Mouse (Mus musculus) embryonic facial prominence, embryonic 13.5 days (tissue): ENCODE data around the gene Slc25a13. TPM values are rescaled to one million over a fixed set of nuclear protein-coding genes. Genes with fewer than 3 reads are reported as not detected.

Experiments
- ATAC-seq: fragments of 200-750 bp; cut with Nextera tagmentation; 2 replicates; pipeline ENCODE4 v1.8.0; 2017; ENCODE audit warnings: low read depth; ENCODE audit not compliant: insufficient number of reproducible peaks, insufficient read depth, low FRiP score, low TSS enrichment
- H3K27ac ChIP-seq: fragments of 300-500 bp; sonication (generic); 2 replicates; pipeline ENCODE4 v1.5.1; 2015; ENCODE audit warnings: moderate library complexity, mild to moderate bottlenecking, inconsistent platforms
- H3K27me3 ChIP-seq: fragments of 300-500 bp; sonication (generic); 2 replicates; pipeline ENCODE4 v1.6.1; 2015; ENCODE audit warnings: mild to moderate bottlenecking, inconsistent platforms
- H3K36me3 ChIP-seq: fragments of 300-500 bp; sonication (generic); 2 replicates; pipeline ENCODE4 v1.6.1; 2015; ENCODE audit warnings: mild to moderate bottlenecking, inconsistent platforms
- H3K4me1 ChIP-seq: fragments of 300-500 bp; sonication (generic); 2 replicates; pipeline ENCODE4 v1.6.1; 2015; ENCODE audit warnings: inconsistent platforms
- H3K4me2 ChIP-seq: fragments of 300-500 bp; sonication (generic); 2 replicates; pipeline ENCODE4 v1.6.1; 2015; ENCODE audit warnings: moderate library complexity, mild to moderate bottlenecking, inconsistent platforms
- H3K4me3 ChIP-seq: fragments of 300-500 bp; sonication (generic); 2 replicates; pipeline ENCODE4 v1.5.1; 2015; ENCODE audit warnings: mild to moderate bottlenecking, inconsistent platforms
- H3K9ac ChIP-seq: fragments of 300-500 bp; sonication (generic); 2 replicates; pipeline ENCODE4 v1.6.1; 2015; ENCODE audit warnings: mild to moderate bottlenecking, inconsistent platforms
- H3K9me3 ChIP-seq: fragments of 300-500 bp; sonication (generic); 2 replicates; pipeline ENCODE4 v1.6.1; 2016; ENCODE audit warnings: inconsistent platforms
- WGBS: fragments of 180-500 bp; shearing (Covaris S2); methylation state at CpG from one replicate; pipeline ENCODE4 v1.1.7; 2015; ENCODE audit warnings: mixed read lengths; 5-methylcytosine and 5-hydroxymethylcytosine counted together
- polyA plus RNA-seq: library from polyadenylated mRNA; unstranded; fragments of >200 nt; fragmentation: Nextera tagmentation; extraction: Ambion mirVana; gene quantifications from 2 replicates; pipeline ENCODE4 v1.2.1, GENCODE M21; 2015

Slc25a13 gene
- polyA plus RNA-seq, 1 experiment from 2014 or later: 20.2 TPM

- H3K4me2 ChIP-seq: no peak overlapping the region
- ATAC-seq: no peak
- WGBS: 46% methylated on average over 2 of the region's 2 CpGs
- H3K9ac ChIP-seq: no peak overlapping the region
- no peak overlapping the region for H3K4me3 ChIP-seq
- H3K4me1 ChIP-seq: peaks cover 5% of the 10 kb centered on the region
- no peaks in the 10 kb centered on the region for H3K9me3 ChIP-seq
- peaks cover 2% of the 10 kb centered on the region; the same call in 1 of the 2 replicates for H3K36me3 ChIP-seq
- peaks cover 4% of the 10 kb centered on the region; the same call in 1 of the 2 replicates for H3K27me3 ChIP-seq
- H3K27ac ChIP-seq: no peak overlapping the region
These were observed 113.5 kb downstream of the Slc25a13 start for GRCm38 (mm10) chr6:6103469-6103868.

DNA sequence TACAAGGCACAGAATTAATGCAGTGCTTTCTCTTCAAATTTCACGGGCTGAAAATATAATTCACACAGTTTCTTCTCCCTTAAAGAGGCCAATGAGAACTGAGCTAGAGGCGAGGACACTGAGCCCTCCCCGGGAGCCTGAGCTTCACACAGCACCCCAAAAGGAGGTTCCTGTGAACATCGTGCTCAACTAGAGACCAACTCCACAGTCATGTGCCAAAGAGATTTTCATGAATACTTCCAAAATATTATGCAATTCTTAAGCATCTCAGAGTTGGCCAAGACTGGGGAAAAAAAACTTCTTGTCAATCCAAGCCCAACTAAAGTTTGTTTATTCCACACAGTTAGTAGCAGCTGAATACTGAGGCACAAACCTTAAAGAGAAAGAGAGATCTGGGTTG is 115.4 kb downstream of the Slc25a13 start:
- no peak overlapping the region for H3K4me2 ChIP-seq
- H3K27me3 ChIP-seq: 0 out of 2 replicates have a peak, but pooled peaks cover under 1% of the 10 kb centered on the region
- H3K4me1 ChIP-seq: 0 out of 2 replicates have a peak, but pooled peaks cover 2% of the 10 kb centered on the region
- WGBS: 76% methylated on average over 4 of the region's 4 CpGs
- no peaks in the 10 kb centered on the region for H3K9me3 ChIP-seq
- H3K27ac ChIP-seq: no peak overlapping the region
- H3K36me3 ChIP-seq: peaks cover 3% of the 10 kb centered on the region; the same call in 1 of the 2 replicates
- H3K9ac ChIP-seq: no peak overlapping the region
- no peak for ATAC-seq
- H3K4me3 ChIP-seq: no peak overlapping the region

DNA sequence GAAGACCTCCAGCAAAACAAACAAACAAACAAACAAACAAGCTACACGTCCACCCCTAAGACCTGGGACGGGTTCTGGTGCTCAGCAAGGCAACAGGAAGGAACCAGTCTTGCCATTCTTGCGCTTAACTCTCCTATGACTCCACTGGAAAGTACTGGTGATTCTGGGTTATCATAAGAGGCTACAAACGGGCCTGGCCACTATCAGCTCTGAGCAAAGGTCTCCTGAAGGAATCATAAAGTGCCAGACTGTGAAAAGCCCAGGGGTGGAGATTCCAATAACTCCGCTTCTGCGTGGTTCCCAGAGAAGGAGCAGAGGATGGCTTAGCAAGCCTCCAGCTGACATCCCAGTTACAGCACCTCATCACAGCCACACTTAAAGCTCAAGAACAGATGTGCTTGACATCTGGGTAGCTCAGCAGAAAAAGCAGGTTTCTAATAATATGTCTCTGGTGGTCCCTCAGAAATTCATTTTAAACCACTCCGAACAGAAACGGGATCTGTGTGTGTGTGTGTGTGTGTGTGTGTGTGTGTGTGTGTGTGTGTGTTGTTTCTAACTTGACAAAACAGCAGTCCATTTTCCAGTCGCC is 116.0 kb downstream of the Slc25a13 start:
- H3K4me2 ChIP-seq: no peak overlapping the region
- 71% methylated on average over 9 of the region's 9 CpGs for WGBS
- H3K36me3 ChIP-seq: peaks cover 7% of the 10 kb centered on the region; the same call in 1 of the 2 replicates
- 0 out of 2 replicates have a peak, but pooled peaks cover 2% of the 10 kb centered on the region for H3K4me1 ChIP-seq
- no peak overlapping the region for H3K9ac ChIP-seq
- H3K27ac ChIP-seq: no peak overlapping the region
- no peaks in the 10 kb centered on the region for H3K9me3 ChIP-seq
- no peak overlapping the region for H3K4me3 ChIP-seq
- no peaks in the 10 kb centered on the region for H3K27me3 ChIP-seq
- no peak for ATAC-seq

- 84% methylated on average over 3 of the region's 3 CpGs for WGBS
- 0 out of 2 replicates have a peak, but pooled peaks cover 3% of the 10 kb centered on the region for H3K4me1 ChIP-seq
These were observed 123.0 kb downstream of the Slc25a13 start for GRCm38 (mm10) chr6:6093978-6094377.

GRCm38 (mm10) chr6:6093522-6093921 is 123.5 kb downstream of the Slc25a13 start:
- Histone ChIP-seq H3K27ac (no peak overlapping the region), H3K9me3 (no peaks in the 10 kb centered on the region), H3K27me3 (no peaks in the 10 kb centered on the region), H3K9ac (no peak overlapping the region), H3K4me3 (no peak overlapping the region), H3K36me3 (peaks cover 12% of the 10 kb centered on the region), H3K4me1 (0 out of 2 replicates have a peak, but pooled peaks cover 3% of the 10 kb centered on the region), H3K4me2 (no peak overlapping the region)
- WGBS: 82% methylated on average over 3 of the region's 3 CpGs
- no peak for ATAC-seq

More at GRCm38 (mm10) chr6:6093978-6094377, 123.0 kb downstream of the Slc25a13 start:
- no peak overlapping the region for H3K4me2 ChIP-seq
- no peak overlapping the region for H3K9ac ChIP-seq
- H3K4me3 ChIP-seq: no peak overlapping the region
- no peaks in the 10 kb centered on the region for H3K27me3 ChIP-seq
- no peak overlapping the region for H3K27ac ChIP-seq
- ATAC-seq: no peak
- H3K36me3 ChIP-seq: peaks cover 13% of the 10 kb centered on the region
- H3K9me3 ChIP-seq: no peaks in the 10 kb centered on the region

GRCm38 (mm10) chr6:6092497-6092896 is 124.5 kb downstream of the Slc25a13 start:
- whole genome bisulfite sequencing: 79% methylated on average over 10 of the region's 10 CpGs
- no peak overlapping the region for H3K27ac ChIP-seq

DNA sequence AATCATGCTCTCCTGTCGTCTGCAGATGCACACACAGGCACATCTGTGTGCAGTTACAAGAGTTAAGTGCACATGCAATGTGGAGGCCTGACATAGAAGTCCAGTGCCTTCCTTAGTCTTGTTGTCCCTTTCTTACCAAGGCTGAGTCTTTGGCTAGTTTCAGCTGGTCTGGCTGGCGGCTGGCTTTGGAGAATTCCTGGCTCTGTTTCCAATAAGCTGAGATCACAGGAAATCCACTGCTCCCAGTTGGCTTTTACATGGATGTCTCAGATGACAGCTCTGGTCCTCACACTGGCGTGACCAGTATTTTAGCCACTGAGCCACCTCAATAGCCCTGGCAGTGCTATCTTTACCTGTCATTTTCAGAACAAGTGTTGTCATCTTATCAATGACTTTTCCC is 126.0 kb downstream of the Slc25a13 start:
- Histone ChIP-seq H3K9ac (no peak overlapping the region), H3K9me3 (no peaks in the 10 kb centered on the region), H3K4me3 (no peak overlapping the region), H3K4me2 (no peak overlapping the region), H3K4me1 (0 out of 2 replicates have a peak, but pooled peaks cover 3% of the 10 kb centered on the region), H3K27ac (no peak overlapping the region), H3K36me3 (peaks cover 7% of the 10 kb centered on the region), H3K27me3 (no peaks in the 10 kb centered on the region)
- WGBS: 37% methylated on average over 3 of the region's 3 CpGs
- ATAC-seq: no peak

More at GRCm38 (mm10) chr6:6092497-6092896, 124.5 kb downstream of the Slc25a13 start:
- H3K27me3 ChIP-seq: no peaks in the 10 kb centered on the region
- no peak overlapping the region for H3K9ac ChIP-seq
- H3K4me2 ChIP-seq: no peak overlapping the region
- H3K36me3 ChIP-seq: peaks cover 10% of the 10 kb centered on the region
- no peaks in the 10 kb centered on the region for H3K9me3 ChIP-seq
- 0 out of 2 replicates have a peak, but pooled peaks cover 3% of the 10 kb centered on the region for H3K4me1 ChIP-seq
- no peak overlapping the region for H3K4me3 ChIP-seq
- ATAC-seq: no peak

GRCm38 (mm10) chr6:6088151-6088550 is 128.8 kb downstream of the Slc25a13 start:
- Histone ChIP-seq H3K4me1 (0 out of 2 replicates have a peak, but pooled peaks cover 3% of the 10 kb centered on the region), H3K36me3 (peaks cover 9% of the 10 kb centered on the region), H3K4me2 (no peak overlapping the region), H3K27me3 (no peaks in the 10 kb centered on the region), H3K4me3 (no peak overlapping the region), H3K9me3 (no peaks in the 10 kb centered on the region), H3K9ac (no peak overlapping the region), H3K27ac (no peak overlapping the region)
- 91% methylated on average over 4 of the region's 4 CpGs for WGBS
- no peak for ATAC-seq

DNA sequence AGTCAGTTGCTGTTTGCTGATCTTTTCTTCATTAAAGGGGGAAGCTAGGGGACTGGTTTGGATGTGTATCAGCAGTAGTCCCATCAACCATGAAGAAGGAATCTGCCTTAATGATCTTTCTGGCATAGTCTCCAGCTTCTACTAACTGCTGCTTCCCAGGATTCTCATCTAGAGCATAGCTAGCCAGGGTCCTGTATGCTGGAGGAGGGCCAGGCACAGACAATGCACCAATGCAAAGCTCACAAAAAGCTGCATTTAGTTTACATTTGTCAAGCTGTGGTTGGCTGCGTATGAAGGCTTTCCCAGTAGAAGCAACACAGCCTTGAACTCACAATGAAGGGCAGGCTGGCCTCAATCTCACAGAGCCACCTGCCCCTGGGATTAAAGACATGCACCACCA is 136.5 kb downstream of the Slc25a13 start:
- ATAC-seq: no peak
- H3K9me3 ChIP-seq: no peaks in the 10 kb centered on the region
- no peak overlapping the region for H3K4me2 ChIP-seq
- H3K27me3 ChIP-seq: no peaks in the 10 kb centered on the region
- 89% methylated on average over 1 of the region's 1 CpGs for WGBS
- no peak overlapping the region for H3K27ac ChIP-seq
- H3K4me1 ChIP-seq: no peaks in the 10 kb centered on the region; the same call in 1 of the 2 replicates
- no peak overlapping the region for H3K4me3 ChIP-seq
- peaks cover 8% of the 10 kb centered on the region for H3K36me3 ChIP-seq
- no peak overlapping the region for H3K9ac ChIP-seq

DNA sequence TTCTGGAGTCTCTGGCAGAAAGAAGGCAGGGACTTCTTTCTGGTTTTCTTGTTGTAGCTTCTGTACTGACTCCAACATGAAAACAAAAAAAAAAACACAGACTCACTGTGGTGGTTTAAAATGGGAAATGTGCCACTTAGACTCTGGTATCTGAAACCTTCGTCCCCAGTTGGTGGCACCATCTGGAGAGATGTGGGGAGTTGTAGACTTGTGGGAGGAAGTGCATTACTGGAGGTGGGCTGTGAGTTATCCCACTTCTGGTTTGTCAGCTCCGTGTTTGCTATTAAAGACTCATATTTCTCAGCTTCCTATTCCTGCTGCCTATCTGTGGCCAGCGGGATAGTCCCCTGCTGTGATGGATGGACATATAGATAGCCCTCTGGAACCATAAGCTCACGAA is 139.7 kb downstream of the Slc25a13 start:
- Histone ChIP-seq H3K36me3 (no peaks in the 10 kb centered on the region), H3K4me2 (no peak overlapping the region), H3K9me3 (no peaks in the 10 kb centered on the region), H3K27ac (no peak overlapping the region), H3K4me1 (no peaks in the 10 kb centered on the region; the same call in 1 of the 2 replicates), H3K4me3 (no peak overlapping the region), H3K27me3 (no peaks in the 10 kb centered on the region), H3K9ac (no peak overlapping the region)
- ATAC-seq: no peak
- WGBS: 86% methylated on average over 4 of the region's 4 CpGs

- Histone ChIP-seq H3K27me3 (no peaks in the 10 kb centered on the region), H3K9me3 (no peaks in the 10 kb centered on the region), H3K4me2 (no peak overlapping the region), H3K36me3 (no peaks in the 10 kb centered on the region), H3K4me3 (no peak overlapping the region), H3K27ac (no peak overlapping the region), H3K9ac (no peak overlapping the region), H3K4me1 (peaks cover under 1% of the 10 kb centered on the region; the same call in 1 of the 2 replicates)
- WGBS: 88% methylated on average over 7 of the region's 7 CpGs
- ATAC-seq: no peak
These were observed 141.0 kb downstream of the Slc25a13 start for GRCm38 (mm10) chr6:6075940-6076447.

- Histone ChIP-seq H3K4me3 (no peak overlapping the region), H3K9me3 (no peaks in the 10 kb centered on the region), H3K27me3 (no peaks in the 10 kb centered on the region), H3K4me2 (no peak overlapping the region), H3K27ac (no peak overlapping the region), H3K36me3 (no peaks in the 10 kb centered on the region), H3K9ac (no peak overlapping the region), H3K4me1 (peaks cover 24% of the 10 kb centered on the region)
- 79% methylated on average over 7 of the region's 7 CpGs for WGBS
- no peak for ATAC-seq
These were observed 145.9 kb downstream of the Slc25a13 start for GRCm38 (mm10) chr6:6071038-6071437.
